Mouse (Mus musculus): ENCODE measurements around the gene Fam161b. TPM values are rescaled to one million over a fixed set of nuclear protein-coding genes. Genes with fewer than 3 reads are reported as not detected.

Gene Fam161b
- polyA plus RNA-seq, 1 experiment from 2014 or later = 3.8 TPM

- no peak overlapping the region for H3K4me2 ChIP-seq
- no peaks in the 10 kb centered on the region for H3K9me3 ChIP-seq
- no peaks in the 10 kb centered on the region; the same call in 1 of the 2 replicates for H3K4me1 ChIP-seq
- H3K27ac ChIP-seq = no peak overlapping the region
- H3K9ac ChIP-seq = no peak overlapping the region
- H3K36me3 ChIP-seq = no peaks in the 10 kb centered on the region
- H3K27me3 ChIP-seq = no peaks in the 10 kb centered on the region
- H3K4me3 ChIP-seq = no peak overlapping the region
- ATAC-seq (ENCODE audit: borderline replicate concordance, extremely low read depth, low FRiP score, low TSS enrichment) = no peak
Observed at GRCm38 (mm10) chr12:84397685-84398084, 36.1 kb upstream of the Fam161b start.

GRCm38 (mm10) chr12:84396947-84397679 is 35.5 kb upstream of the Fam161b start:
- ATAC-seq (ENCODE audit: borderline replicate concordance, extremely low read depth, low FRiP score, low TSS enrichment) = no peak
- 80% methylated on average over 14 of the region's 14 CpGs for WGBS
- H3K4me3 ChIP-seq = no peak overlapping the region

GRCm38 (mm10) chr12:84393847-84394246 is 32.2 kb upstream of the Fam161b start:
- H3K27ac ChIP-seq = no peak overlapping the region
- H3K9me3 ChIP-seq = no peaks in the 10 kb centered on the region
- WGBS = 84% methylated on average over 5 of the region's 5 CpGs
- ATAC-seq (ENCODE audit: borderline replicate concordance, extremely low read depth, low FRiP score, low TSS enrichment) = no peak
- H3K4me2 ChIP-seq = no peak overlapping the region
- H3K36me3 ChIP-seq = no peaks in the 10 kb centered on the region
- H3K4me3 ChIP-seq = no peak overlapping the region
- no peaks in the 10 kb centered on the region for H3K27me3 ChIP-seq
- no peak overlapping the region for H3K9ac ChIP-seq
- no peaks in the 10 kb centered on the region for H3K4me1 ChIP-seq

More at GRCm38 (mm10) chr12:84396947-84397679, 35.5 kb upstream of the Fam161b start:
- Histone ChIP-seq H3K9me3 (no peaks in the 10 kb centered on the region), H3K27ac (no peak overlapping the region), H3K27me3 (no peaks in the 10 kb centered on the region), H3K9ac (no peak overlapping the region), H3K36me3 (no peaks in the 10 kb centered on the region), H3K4me1 (no peaks in the 10 kb centered on the region; the same call in 1 of the 2 replicates), H3K4me2 (no peak overlapping the region)

- Histone ChIP-seq H3K4me3 (no peak overlapping the region), H3K36me3 (no peaks in the 10 kb centered on the region), H3K4me1 (no peaks in the 10 kb centered on the region), H3K27me3 (no peaks in the 10 kb centered on the region), H3K4me2 (no peak overlapping the region), H3K9ac (no peak overlapping the region), H3K27ac (no peak overlapping the region), H3K9me3 (no peaks in the 10 kb centered on the region)
- 97% methylated on average over 4 of the region's 4 CpGs for whole genome bisulfite sequencing
- ATAC-seq (ENCODE audit: borderline replicate concordance, extremely low read depth, low FRiP score, low TSS enrichment) = no peak
Observed at GRCm38 (mm10) chr12:84392681-84393080, 31.0 kb upstream of the Fam161b start.

- Histone ChIP-seq H3K9me3 (no peaks in the 10 kb centered on the region), H3K4me2 (no peak overlapping the region), H3K4me1 (peaks cover 5% of the 10 kb centered on the region), H3K27ac (no peak overlapping the region), H3K9ac (no peak overlapping the region), H3K36me3 (no peaks in the 10 kb centered on the region), H3K4me3 (no peak overlapping the region), H3K27me3 (no peaks in the 10 kb centered on the region)
- WGBS = 76% methylated on average over 6 of the region's 6 CpGs
- ATAC-seq (ENCODE audit: borderline replicate concordance, extremely low read depth, low FRiP score, low TSS enrichment) = no peak
Observed at GRCm38 (mm10) chr12:84390336-84390735, 28.7 kb upstream of the Fam161b start.

GRCm38 (mm10) chr12:84388774-84389400 is 27.3 kb upstream of the Fam161b start:
- Histone ChIP-seq H3K27me3 (no peaks in the 10 kb centered on the region), H3K4me3 (no peak overlapping the region), H3K27ac (no peak overlapping the region), H3K9me3 (no peaks in the 10 kb centered on the region), H3K4me2 (no peak overlapping the region), H3K4me1 (peaks cover 11% of the 10 kb centered on the region), H3K9ac (no peak overlapping the region), H3K36me3 (no peaks in the 10 kb centered on the region)
- ATAC-seq (ENCODE audit: borderline replicate concordance, extremely low read depth, low FRiP score, low TSS enrichment) = no peak
- WGBS = 63% methylated on average over 14 of the region's 14 CpGs

- no peak overlapping the region for H3K9ac ChIP-seq
- ATAC-seq (ENCODE audit: borderline replicate concordance, extremely low read depth, low FRiP score, low TSS enrichment) = no peak
- no peak overlapping the region for H3K4me3 ChIP-seq
- no peaks in the 10 kb centered on the region for H3K36me3 ChIP-seq
- peaks cover 11% of the 10 kb centered on the region for H3K4me1 ChIP-seq
- H3K27me3 ChIP-seq = no peaks in the 10 kb centered on the region
- 82% methylated on average over 8 of the region's 8 CpGs for WGBS
- H3K9me3 ChIP-seq = no peaks in the 10 kb centered on the region
- no peak overlapping the region for H3K4me2 ChIP-seq
- no peak overlapping the region for H3K27ac ChIP-seq
Observed at GRCm38 (mm10) chr12:84388097-84388496, 26.5 kb upstream of the Fam161b start.

- 82% methylated on average over 4 of the region's 4 CpGs for WGBS
- Histone ChIP-seq H3K9ac (no peak overlapping the region), H3K27me3 (no peaks in the 10 kb centered on the region), H3K9me3 (no peaks in the 10 kb centered on the region), H3K27ac (peak overlapping the region; percentile 81), H3K4me3 (no peak overlapping the region), H3K36me3 (no peaks in the 10 kb centered on the region), H3K4me1 (peaks cover 11% of the 10 kb centered on the region), H3K4me2 (no peak overlapping the region)
- ATAC-seq (ENCODE audit: borderline replicate concordance, extremely low read depth, low FRiP score, low TSS enrichment) = no peak
Observed at GRCm38 (mm10) chr12:84385408-84385807, 23.8 kb upstream of the Fam161b start.

- Histone ChIP-seq H3K9ac (no peak overlapping the region), H3K4me1 (peaks cover 11% of the 10 kb centered on the region), H3K4me3 (no peak overlapping the region), H3K4me2 (no peak overlapping the region), H3K9me3 (no peaks in the 10 kb centered on the region), H3K27ac (peak overlapping the region; percentile 81), H3K27me3 (no peaks in the 10 kb centered on the region), H3K36me3 (no peaks in the 10 kb centered on the region)
- WGBS = 44% methylated on average over 5 of the region's 5 CpGs
- ATAC-seq (ENCODE audit: borderline replicate concordance, extremely low read depth, low FRiP score, low TSS enrichment) = peak; percentile 76
Observed at GRCm38 (mm10) chr12:84384644-84385081, 23.0 kb upstream of the Fam161b start.

- Histone ChIP-seq H3K36me3 (no peaks in the 10 kb centered on the region), H3K27ac (no peak overlapping the region), H3K4me2 (no peak overlapping the region), H3K27me3 (no peaks in the 10 kb centered on the region), H3K4me1 (peaks cover 11% of the 10 kb centered on the region), H3K4me3 (no peak overlapping the region), H3K9ac (no peak overlapping the region), H3K9me3 (no peaks in the 10 kb centered on the region)
- no peak for ATAC-seq (ENCODE audit: borderline replicate concordance, extremely low read depth, low FRiP score, low TSS enrichment)
- 76% methylated on average over 4 of the region's 4 CpGs for WGBS
Observed at GRCm38 (mm10) chr12:84382369-84382768, 20.7 kb upstream of the Fam161b start.

GRCm38 (mm10) chr12:84373831-84374481 is 12.3 kb upstream of the Fam161b start:
- Histone ChIP-seq H3K36me3 (peaks cover 57% of the 10 kb centered on the region), H3K4me3 (no peak overlapping the region), H3K9ac (no peak overlapping the region), H3K27me3 (no peaks in the 10 kb centered on the region), H3K9me3 (no peaks in the 10 kb centered on the region), H3K27ac (no peak overlapping the region), H3K4me1 (no peaks in the 10 kb centered on the region), H3K4me2 (no peak overlapping the region)
- WGBS = 76% methylated on average over 6 of the region's 6 CpGs
- no peak for ATAC-seq (ENCODE audit: borderline replicate concordance, extremely low read depth, low FRiP score, low TSS enrichment)

GRCm38 (mm10) chr12:84371647-84372046 is 10.0 kb upstream of the Fam161b start:
- H3K36me3 ChIP-seq = peaks cover 72% of the 10 kb centered on the region
- WGBS = 90% methylated on average over 5 of the region's 5 CpGs
- H3K9ac ChIP-seq = no peak overlapping the region
- no peak for ATAC-seq (ENCODE audit: borderline replicate concordance, extremely low read depth, low FRiP score, low TSS enrichment)
- H3K27ac ChIP-seq = no peak overlapping the region
- no peaks in the 10 kb centered on the region for H3K9me3 ChIP-seq
- H3K4me1 ChIP-seq = no peaks in the 10 kb centered on the region
- H3K27me3 ChIP-seq = no peaks in the 10 kb centered on the region
- no peak overlapping the region for H3K4me3 ChIP-seq
- no peak overlapping the region for H3K4me2 ChIP-seq

All from lung, embryonic 15.5 days (tissue).